Mouse (Mus musculus) MEL (cell line): Measurements from ENCODE around the gene 4930430A15Rik.

Experiments
- CHD1 ChIP-seq: IDR thresholded peaks from 2 replicates; pipeline ENCODE4 v1.6.1; 2012; ENCODE audit warnings: low read depth, mild to moderate bottlenecking, inconsistent platforms, low read length, improper control_type of control experiment
- CTCF ChIP-seq, 3 experiments: IDR thresholded peaks in 2 of 3; conservative IDR thresholded peaks in 1 of 3; 2 replicates each; pipeline ENCODE4 v1.5.1; 2011 to 2012; ENCODE audit warnings: low read length in 3 of 3, low read depth in 2 of 3, mild to moderate bottlenecking in 2 of 3, improper control_type of control experiment in 1 of 3, inconsistent platforms in 1 of 3, mixed read lengths in 1 of 3, moderate library complexity in 1 of 3; ENCODE audit not compliant: control insufficient read depth in 1 of 3, insufficient read depth in 1 of 3, poor library complexity in 1 of 3, severe bottlenecking in 1 of 3
- E2F4 ChIP-seq: IDR thresholded peaks from 2 replicates; pipeline ENCODE4 v1.6.1; 2011; ENCODE audit warnings: low read depth, low read length, improper control_type of control experiment, borderline replicate concordance
- EP300 ChIP-seq, 2 experiments: IDR thresholded peaks; 2 replicates each; pipeline ENCODE4 v1.6.1; 2011; ENCODE audit warnings: improper control_type of control experiment in 2 of 2, low read length in 2 of 2, low read depth in 1 of 2, mild to moderate bottlenecking in 1 of 2
- GABPA ChIP-seq: IDR thresholded peaks from 2 replicates; pipeline ENCODE4 v1.6.1; 2012; ENCODE audit warnings: low read depth, mild to moderate bottlenecking, inconsistent platforms, low read length, improper control_type of control experiment, moderate library complexity
- GATA1 ChIP-seq: IDR thresholded peaks from 2 replicates; pipeline ENCODE4 v1.6.1; 2011; ENCODE audit warnings: low read depth, low read length, improper control_type of control experiment
- MXI1 ChIP-seq: IDR thresholded peaks from 2 replicates; pipeline ENCODE4 v1.6.1; 2011; ENCODE audit warnings: mild to moderate bottlenecking, low read depth, low read length, improper control_type of control experiment
- MYC ChIP-seq: IDR thresholded peaks from 2 replicates; pipeline ENCODE4 v1.6.1; 2011; ENCODE audit warnings: low read depth, mild to moderate bottlenecking, low read length, improper control_type of control experiment, moderate library complexity
- NELFE ChIP-seq: IDR thresholded peaks from 2 replicates; pipeline ENCODE4 v1.6.1; 2011; ENCODE audit warnings: low read depth, low read length, improper control_type of control experiment
- POLR2A ChIP-seq, 2 experiments: IDR thresholded peaks; 2 replicates each; pipeline ENCODE4 v1.6.1; 2011 to 2012; ENCODE audit warnings: low read length in 2 of 2, mild to moderate bottlenecking in 2 of 2, control low read depth in 1 of 2, improper control_type of control experiment in 1 of 2, low read depth in 1 of 2, moderate library complexity in 1 of 2; ENCODE audit not compliant: control insufficient read depth in 1 of 2, insufficient read depth in 1 of 2, poor library complexity in 1 of 2
- POLR2AphosphoS2 ChIP-seq: IDR thresholded peaks from 2 replicates; pipeline ENCODE4 v1.6.1; 2011; ENCODE audit warnings: low read length, improper control_type of control experiment
- TBP ChIP-seq: IDR thresholded peaks from 2 replicates; pipeline ENCODE4 v1.8.0; 2011; ENCODE audit warnings: low read depth, low read length, improper control_type of control experiment
- ZC3H11A ChIP-seq: IDR thresholded peaks from 2 replicates; pipeline ENCODE4 v1.6.1; 2012; ENCODE audit warnings: low read depth, mild to moderate bottlenecking, inconsistent platforms, low read length, improper control_type of control experiment
- ZKSCAN1 ChIP-seq: IDR thresholded peaks from 2 replicates; pipeline ENCODE4 v1.6.1; 2012; ENCODE audit warnings: low read depth, mild to moderate bottlenecking, inconsistent platforms, low read length, improper control_type of control experiment, moderate library complexity

GRCm38 (mm10) chr2:111274006-111274405 is 44.6 kb upstream of the 4930430A15Rik start, which contains the start of gene Olfr1277:
- no peak for TF ChIP-seq GABPA
- no peak for TF ChIP-seq CTCF (IDR thresholded peaks at IDR 0.05 in 2 of 3, conservative IDR thresholded peaks at IDR 0.05 in 1 of 3; ENCODE audit: control insufficient read depth in 1 of 3, insufficient read depth in 1 of 3, low read depth in 2 of 3, low read length in 3 of 3, poor library complexity in 1 of 3, severe bottlenecking in 1 of 3)
- TF ChIP-seq CHD1: no peak
- no peak for TF ChIP-seq POLR2A (IDR thresholded peaks at IDR 0.05; ENCODE audit: control insufficient read depth in 1 of 2, insufficient read depth in 1 of 2, low read depth in 1 of 2, low read length in 2 of 2, poor library complexity in 1 of 2)
- no peak for TF ChIP-seq ZKSCAN1
- TF ChIP-seq EP300 (IDR thresholded peaks at IDR 0.05; ENCODE audit: low read depth in 1 of 2, low read length in 2 of 2): no peak
- TF ChIP-seq POLR2AphosphoS2: no peak
- no peak for TF ChIP-seq MXI1
- TF ChIP-seq GATA1: no peak
- no peak for TF ChIP-seq E2F4
- no peak for TF ChIP-seq NELFE
- no peak for TF ChIP-seq ZC3H11A
- TF ChIP-seq MYC: no peak
- no peak for TF ChIP-seq TBP
